Mouse (Mus musculus) embryonic facial prominence, embryonic 13.5 days (tissue): ENCODE measurements around the gene Dis3l2. TPM values are rescaled to one million over a fixed set of nuclear protein-coding genes. Genes with fewer than 3 reads are reported as not detected.

ENCODE experiments used
- ATAC-seq: fragments of 200-750 bp; cut with Nextera tagmentation; 2 replicates; pipeline ENCODE4 v1.8.0; 2017; ENCODE audit warnings: low read depth; ENCODE audit not compliant: insufficient number of reproducible peaks, insufficient read depth, low FRiP score, low TSS enrichment
- H3K27ac ChIP-seq: fragments of 300-500 bp; sonication (generic); 2 replicates; pipeline ENCODE4 v1.5.1; 2015; ENCODE audit warnings: moderate library complexity, mild to moderate bottlenecking, inconsistent platforms
- H3K27me3 ChIP-seq: fragments of 300-500 bp; sonication (generic); 2 replicates; pipeline ENCODE4 v1.6.1; 2015; ENCODE audit warnings: mild to moderate bottlenecking, inconsistent platforms
- H3K36me3 ChIP-seq: fragments of 300-500 bp; sonication (generic); 2 replicates; pipeline ENCODE4 v1.6.1; 2015; ENCODE audit warnings: mild to moderate bottlenecking, inconsistent platforms
- H3K4me1 ChIP-seq: fragments of 300-500 bp; sonication (generic); 2 replicates; pipeline ENCODE4 v1.6.1; 2015; ENCODE audit warnings: inconsistent platforms
- H3K4me2 ChIP-seq: fragments of 300-500 bp; sonication (generic); 2 replicates; pipeline ENCODE4 v1.6.1; 2015; ENCODE audit warnings: moderate library complexity, mild to moderate bottlenecking, inconsistent platforms
- H3K4me3 ChIP-seq: fragments of 300-500 bp; sonication (generic); 2 replicates; pipeline ENCODE4 v1.5.1; 2015; ENCODE audit warnings: mild to moderate bottlenecking, inconsistent platforms
- H3K9ac ChIP-seq: fragments of 300-500 bp; sonication (generic); 2 replicates; pipeline ENCODE4 v1.6.1; 2015; ENCODE audit warnings: mild to moderate bottlenecking, inconsistent platforms
- H3K9me3 ChIP-seq: fragments of 300-500 bp; sonication (generic); 2 replicates; pipeline ENCODE4 v1.6.1; 2016; ENCODE audit warnings: inconsistent platforms
- WGBS: fragments of 180-500 bp; shearing (Covaris S2); methylation state at CpG from one replicate; pipeline ENCODE4 v1.1.7; 2015; ENCODE audit warnings: mixed read lengths; 5-methylcytosine and 5-hydroxymethylcytosine counted together
- polyA plus RNA-seq: library from polyadenylated mRNA; unstranded; fragments of >200 nt; fragmentation: Nextera tagmentation; extraction: Ambion mirVana; gene quantifications from 2 replicates; pipeline ENCODE4 v1.2.1, GENCODE M21; 2015

Dis3l2 gene
- 28.1 and 30.9 TPM in 2 replicates for polyA plus RNA-seq

- H3K4me1 ChIP-seq: peaks cover 12% of the 10 kb centered on the region
- no peaks in the 10 kb centered on the region for H3K9me3 ChIP-seq
- peak within 1 kb of the TSS; percentile 96 for H3K9ac ChIP-seq
- H3K27me3 ChIP-seq: no peaks in the 10 kb centered on the region
- H3K4me2 ChIP-seq: peak within 1 kb of the TSS; percentile 86
- 2% methylated on average over 54 of the region's 54 CpGs for WGBS
- no peaks in the 10 kb centered on the region for H3K36me3 ChIP-seq
- ATAC-seq: peak; percentile 83
- H3K4me3 ChIP-seq: peak within 1 kb of the TSS; percentile 97
- H3K27ac ChIP-seq: peak within 1 kb of the TSS; percentile 86
Measured at GRCm38 (mm10) chr1:86703300-86703964, at the start of gene Dis3l2. TSS of gene Dis3l2 (plus strand) at chr1:86703808.

- no peak overlapping the region for H3K4me3 ChIP-seq
- no peak for ATAC-seq
- H3K4me1 ChIP-seq: no peaks in the 10 kb centered on the region
- no peak overlapping the region for H3K4me2 ChIP-seq
- no peak overlapping the region for H3K9ac ChIP-seq
- H3K9me3 ChIP-seq: no peaks in the 10 kb centered on the region
- H3K27me3 ChIP-seq: no peaks in the 10 kb centered on the region
- no peaks in the 10 kb centered on the region for H3K36me3 ChIP-seq
- 82% methylated on average over 5 of the region's 5 CpGs for WGBS
- H3K27ac ChIP-seq: no peak overlapping the region
Measured at GRCm38 (mm10) chr1:86657071-86657470, 46.5 kb upstream of the Dis3l2 start.

GRCm38 (mm10) chr1:86665091-86665490 is 38.5 kb upstream of the Dis3l2 start:
- no peak for ATAC-seq
- Histone ChIP-seq H3K4me1 (peaks cover 5% of the 10 kb centered on the region), H3K36me3 (no peaks in the 10 kb centered on the region), H3K27ac (no peak overlapping the region), H3K4me3 (no peak overlapping the region), H3K4me2 (no peak overlapping the region), H3K27me3 (peaks cover 35% of the 10 kb centered on the region), H3K9ac (no peak overlapping the region), H3K9me3 (no peaks in the 10 kb centered on the region)
- 72% methylated on average over 2 of the region's 2 CpGs for WGBS

GRCm38 (mm10) chr1:86669552-86670273 is 33.9 kb upstream of the Dis3l2 start:
- WGBS: 2% methylated on average over 44 of the region's 44 CpGs
- H3K9me3 ChIP-seq: no peaks in the 10 kb centered on the region
- peaks cover 19% of the 10 kb centered on the region for H3K4me1 ChIP-seq
- 0 out of 2 replicates have a peak, but pooled peaks have one; percentile 4 for ATAC-seq
- H3K4me3 ChIP-seq: peak overlapping the region; percentile 55
- peak overlapping the region; percentile 61 for H3K9ac ChIP-seq
- peaks cover 66% of the 10 kb centered on the region for H3K27me3 ChIP-seq
- no peaks in the 10 kb centered on the region for H3K36me3 ChIP-seq
- no peak overlapping the region for H3K27ac ChIP-seq
- H3K4me2 ChIP-seq: peak overlapping the region; percentile 98

GRCm38 (mm10) chr1:86670279-86671038 is 33.1 kb upstream of the Dis3l2 start, which contains the start of gene Nppc:
TSS of gene Nppc (minus strand) at chr1:86670571.
- H3K27me3 ChIP-seq: peaks cover 66% of the 10 kb centered on the region
- H3K36me3 ChIP-seq: no peaks in the 10 kb centered on the region
- peaks cover 20% of the 10 kb centered on the region for H3K4me1 ChIP-seq
- 3% methylated on average over 59 of the region's 59 CpGs for WGBS
- no peak within 1 kb of the TSS for H3K27ac ChIP-seq
- peak within 1 kb of the TSS; percentile 98 for H3K4me2 ChIP-seq
- peak; percentile 87 for ATAC-seq
- H3K4me3 ChIP-seq: peak within 1 kb of the TSS; percentile 55
- H3K9ac ChIP-seq: peak within 1 kb of the TSS; percentile 61
- no peaks in the 10 kb centered on the region for H3K9me3 ChIP-seq

- Histone ChIP-seq H3K9ac (no peak overlapping the region), H3K4me1 (peaks cover 29% of the 10 kb centered on the region), H3K36me3 (no peaks in the 10 kb centered on the region), H3K4me2 (no peak overlapping the region), H3K9me3 (no peaks in the 10 kb centered on the region), H3K27me3 (peaks cover 42% of the 10 kb centered on the region), H3K4me3 (no peak overlapping the region), H3K27ac (no peak overlapping the region)
- ATAC-seq: no peak
- 47% methylated on average over 9 of the region's 9 CpGs for WGBS
Measured at GRCm38 (mm10) chr1:86674385-86674784, 29.2 kb upstream of the Dis3l2 start.

GRCm38 (mm10) chr1:86675126-86675525 is 28.5 kb upstream of the Dis3l2 start:
- Histone ChIP-seq H3K9me3 (no peaks in the 10 kb centered on the region), H3K36me3 (no peaks in the 10 kb centered on the region), H3K27ac (no peak overlapping the region), H3K27me3 (peaks cover 34% of the 10 kb centered on the region), H3K9ac (no peak overlapping the region), H3K4me2 (no peak overlapping the region), H3K4me3 (no peak overlapping the region), H3K4me1 (peaks cover 23% of the 10 kb centered on the region)
- no peak for ATAC-seq
- 76% methylated on average over 12 of the region's 12 CpGs for WGBS

- no peak overlapping the region for H3K27ac ChIP-seq
- no peak overlapping the region for H3K4me3 ChIP-seq
- WGBS: 69% methylated on average over 3 of the region's 3 CpGs
- peaks cover 11% of the 10 kb centered on the region for H3K27me3 ChIP-seq
- ATAC-seq: no peak
- H3K4me2 ChIP-seq: no peak overlapping the region
- no peaks in the 10 kb centered on the region for H3K36me3 ChIP-seq
- peaks cover 19% of the 10 kb centered on the region for H3K4me1 ChIP-seq
- no peak overlapping the region for H3K9ac ChIP-seq
- H3K9me3 ChIP-seq: no peaks in the 10 kb centered on the region
Measured at GRCm38 (mm10) chr1:86677624-86678023, 26.0 kb upstream of the Dis3l2 start.

- Histone ChIP-seq H3K27me3 (0 out of 2 replicates have a peak, but pooled peaks cover 4% of the 10 kb centered on the region), H3K9ac (no peak overlapping the region), H3K9me3 (no peaks in the 10 kb centered on the region), H3K27ac (no peak overlapping the region), H3K36me3 (no peaks in the 10 kb centered on the region), H3K4me3 (no peak overlapping the region), H3K4me2 (no peak overlapping the region), H3K4me1 (peaks cover 19% of the 10 kb centered on the region)
- 79% methylated on average over 10 of the region's 10 CpGs for WGBS
- no peak for ATAC-seq
Measured at GRCm38 (mm10) chr1:86678667-86679066, 24.9 kb upstream of the Dis3l2 start.

GRCm38 (mm10) chr1:86687236-86687635 is 16.4 kb upstream of the Dis3l2 start:
- Histone ChIP-seq H3K4me1 (peaks cover 7% of the 10 kb centered on the region), H3K9me3 (no peaks in the 10 kb centered on the region), H3K4me2 (no peak overlapping the region), H3K27me3 (peaks cover 5% of the 10 kb centered on the region), H3K36me3 (no peaks in the 10 kb centered on the region), H3K27ac (no peak overlapping the region), H3K4me3 (no peak overlapping the region), H3K9ac (no peak overlapping the region)
- WGBS: 91% methylated on average over 4 of the region's 4 CpGs
- ATAC-seq: no peak

GRCm38 (mm10) chr1:86691027-86691426 is 12.6 kb upstream of the Dis3l2 start:
- H3K36me3 ChIP-seq: no peaks in the 10 kb centered on the region
- H3K9ac ChIP-seq: no peak overlapping the region
- no peaks in the 10 kb centered on the region for H3K27me3 ChIP-seq
- peaks cover 15% of the 10 kb centered on the region for H3K4me1 ChIP-seq
- 32% methylated on average over 5 of the region's 5 CpGs for WGBS
- H3K4me2 ChIP-seq: no peak overlapping the region
- ATAC-seq: no peak
- no peak overlapping the region; the same call in 1 of the 2 replicates for H3K27ac ChIP-seq
- H3K9me3 ChIP-seq: no peaks in the 10 kb centered on the region
- no peak overlapping the region for H3K4me3 ChIP-seq
